Mouse (Mus musculus) kidney, adult 9 months (tissue): ENCODE data around the gene Cdk15.

Source experiments
- DNase-seq: peaks from one replicate; pipeline ENCODE4 v3.0.0; 2022

The Cdk15 gene

DNA sequence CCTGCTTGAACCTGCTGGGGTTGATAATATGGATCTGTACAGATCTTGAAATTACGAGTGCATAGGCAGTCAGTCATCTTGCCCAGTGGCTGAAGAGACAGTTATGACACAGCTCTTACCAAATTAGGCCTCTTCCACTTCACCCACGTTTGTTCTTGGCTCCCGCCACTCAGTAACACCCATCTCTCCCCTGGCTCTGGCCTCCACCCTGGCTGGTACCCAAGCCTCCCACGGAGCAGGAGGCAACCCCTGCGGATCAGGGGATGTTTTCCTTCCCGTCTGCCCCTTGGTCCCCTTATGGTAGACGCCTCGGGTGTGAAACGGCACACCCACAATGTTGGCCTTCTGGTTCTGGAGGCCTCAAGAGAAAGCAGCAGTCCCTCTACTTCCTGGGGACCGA lies 124.2 kb downstream of the Cdk15 start:
- DNase-seq = no peak

GRCm38 (mm10) chr1:59381483-59381882 lies 124.8 kb downstream of the Cdk15 start:
- no peak for DNase-seq

DNA sequence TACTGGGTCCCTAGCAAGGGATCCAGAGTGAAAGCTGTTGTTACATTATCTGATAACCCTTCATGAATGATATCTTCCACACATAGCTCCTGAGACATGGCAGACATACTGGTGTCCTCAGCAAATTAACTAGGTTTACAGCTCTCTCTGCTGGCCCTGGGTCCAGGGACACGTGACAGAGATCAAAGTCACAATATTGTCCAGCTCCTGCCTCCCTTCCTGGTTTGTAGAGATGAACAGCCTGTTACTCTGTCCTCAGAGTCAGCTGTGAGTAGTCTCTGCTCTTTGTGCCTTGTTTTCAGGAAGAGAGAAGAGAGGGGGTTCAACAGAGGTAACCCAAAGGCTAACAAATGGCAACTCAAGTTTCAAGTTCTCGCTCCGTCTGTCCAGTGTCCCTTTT lies 125.8 kb downstream of the Cdk15 start:
- DNase-seq = no peak

- DNase-seq = no peak
These were observed 126.4 kb downstream of the Cdk15 start for GRCm38 (mm10) chr1:59383049-59383610.

- no peak for DNase-seq
These were observed 127.7 kb downstream of the Cdk15 start for GRCm38 (mm10) chr1:59384400-59384799.

DNA sequence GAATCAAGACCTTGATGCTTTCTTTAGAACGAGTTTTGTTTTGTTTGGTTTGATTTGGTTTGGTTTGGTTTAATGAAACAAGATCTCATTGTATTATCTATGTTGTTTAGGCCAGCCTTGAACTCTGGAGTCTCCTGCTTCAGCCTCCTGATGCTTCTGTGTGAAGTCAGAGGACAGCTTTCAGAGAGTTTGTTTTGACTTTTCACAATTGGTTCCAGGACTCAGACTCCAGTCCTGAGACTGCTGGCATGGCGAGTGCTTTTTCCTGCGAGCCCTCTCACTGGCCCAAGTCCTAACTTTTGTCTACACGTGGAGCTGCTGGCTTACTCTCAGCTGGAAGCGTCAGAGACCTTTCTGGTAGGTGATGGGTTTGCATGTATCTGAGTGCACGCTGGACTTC lies 128.9 kb downstream of the Cdk15 start:
- no peak for DNase-seq

- DNase-seq = no peak
These were observed 131.0 kb downstream of the Cdk15 start for GRCm38 (mm10) chr1:59387542-59388314.

DNA sequence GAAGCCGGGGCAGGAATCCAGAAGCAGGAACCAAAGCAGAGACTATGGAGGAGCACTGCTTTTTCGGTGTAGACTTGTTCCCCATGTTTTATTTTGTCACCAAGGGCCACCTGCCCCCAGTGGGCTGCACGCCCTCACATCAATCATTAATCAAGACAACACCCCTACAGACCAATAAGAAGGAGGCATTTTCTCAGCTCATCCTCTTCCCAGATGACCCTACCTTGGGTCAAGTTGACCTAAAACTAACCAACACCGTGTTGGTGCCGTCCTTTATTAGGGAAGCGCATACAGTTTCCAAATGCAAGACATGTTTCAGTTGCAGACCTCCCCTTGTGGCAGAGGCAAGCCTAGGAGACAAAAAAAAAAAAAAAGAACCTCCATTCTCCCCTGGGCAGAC lies 132.5 kb downstream of the Cdk15 start:
- DNase-seq = no peak

DNA sequence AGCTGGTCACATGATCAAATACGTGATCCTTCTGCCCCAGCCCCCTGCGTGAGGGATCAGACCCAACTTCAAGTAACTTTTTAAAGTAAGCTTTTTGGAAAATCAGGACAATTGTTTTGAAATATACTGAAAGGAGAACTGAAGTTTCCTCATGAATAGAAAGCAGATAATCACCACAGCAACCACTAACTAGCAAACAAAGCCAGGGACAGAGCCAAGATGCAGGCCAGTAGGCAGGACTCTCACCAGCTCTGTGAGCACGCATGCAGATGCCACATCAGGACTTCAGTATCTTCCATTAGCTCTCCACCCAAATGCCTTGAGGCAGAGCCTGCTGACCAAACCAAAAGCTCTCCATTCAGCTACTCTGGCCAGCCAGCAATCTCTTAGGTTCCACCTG lies 135.0 kb downstream of the Cdk15 start:
- no peak for DNase-seq

DNA sequence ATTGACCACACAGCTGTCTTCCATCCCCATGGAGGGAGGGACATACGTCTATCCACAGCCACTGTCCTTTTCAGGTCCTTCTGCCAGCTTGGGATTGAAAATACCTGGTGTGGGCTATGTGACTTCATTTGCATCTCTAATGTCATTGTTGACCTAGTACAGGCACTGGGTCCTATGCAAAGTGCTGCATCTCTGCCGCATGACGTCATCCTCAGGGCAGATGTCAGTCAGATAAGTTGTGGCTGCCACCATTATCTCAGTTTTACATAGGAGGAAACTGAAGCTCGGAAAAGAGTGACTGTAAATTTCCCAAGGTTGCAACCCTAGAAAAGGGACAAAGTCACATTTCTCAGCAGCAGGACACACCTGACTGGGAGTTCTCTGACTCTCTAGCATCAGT lies 137.4 kb downstream of the Cdk15 start:
- DNase-seq = no peak

- peak; percentile 29 for DNase-seq
These were observed 137.9 kb downstream of the Cdk15 start for GRCm38 (mm10) chr1:59394616-59395015.

- no peak for DNase-seq
These were observed 139.3 kb downstream of the Cdk15 start for GRCm38 (mm10) chr1:59395992-59396391.

DNA sequence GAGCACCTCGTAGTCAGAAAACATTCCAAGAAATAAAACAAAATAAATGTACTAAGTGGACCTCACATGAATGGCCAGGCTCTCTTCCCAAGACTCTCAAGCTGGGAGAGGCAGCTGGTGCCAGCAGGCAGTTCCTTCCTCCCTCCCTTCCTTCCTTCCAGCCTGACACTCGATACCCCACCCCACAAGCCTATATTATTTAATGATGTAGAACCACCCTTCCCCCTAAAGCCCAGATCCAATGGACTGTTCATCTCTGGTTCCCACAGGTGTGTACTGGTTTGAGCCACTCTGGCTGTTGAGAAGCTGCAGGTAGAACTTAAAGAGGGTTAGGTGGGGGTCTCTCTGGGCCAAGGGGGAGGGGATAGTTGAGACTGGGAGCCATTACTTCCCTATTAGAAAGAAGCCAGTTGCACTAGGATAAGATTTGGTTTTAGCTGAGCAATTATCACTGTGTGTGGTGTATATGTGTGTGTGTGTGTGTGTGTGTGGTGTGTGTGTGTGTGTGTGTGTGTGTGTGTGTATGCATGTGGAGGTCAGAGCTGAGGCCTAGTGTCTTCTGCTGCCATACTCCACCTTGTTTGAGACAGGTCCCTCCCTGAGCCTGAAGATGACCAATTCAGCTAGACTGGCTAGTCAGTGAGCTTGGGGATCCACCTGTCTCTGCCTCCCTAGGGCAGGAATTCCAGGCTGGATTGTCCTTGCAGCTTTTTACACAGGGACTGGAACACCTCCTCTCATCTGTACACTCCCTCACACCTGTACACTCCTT lies 143.0 kb downstream of the Cdk15 start:
- DNase-seq = no peak

DNA sequence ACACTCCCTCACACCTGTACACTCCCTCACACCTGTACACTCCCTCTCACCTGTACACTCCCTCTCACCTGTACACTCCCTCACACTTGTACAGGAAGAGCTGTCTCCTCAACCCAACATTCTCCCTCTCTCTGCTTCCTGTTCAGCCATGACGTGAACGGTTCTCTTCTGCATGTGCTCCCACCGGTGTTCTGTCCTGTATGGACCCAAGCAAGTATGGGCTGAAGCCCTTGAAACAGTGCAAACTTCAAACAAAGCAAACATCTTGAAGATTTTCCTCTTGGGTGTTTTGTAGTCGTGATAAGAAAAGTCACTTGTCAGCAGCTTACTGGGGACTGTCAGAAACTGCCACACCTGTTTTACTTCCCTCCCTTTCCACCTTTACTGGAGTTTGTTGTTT lies 144.5 kb downstream of the Cdk15 start:
- no peak for DNase-seq
